Comparison of ENCODE assay signal across 8 mouse cellular contexts in genomic region chr13:51975330-51975729, GRCm38 (mm10).
DNase-seq lines count a peak whose midpoint lies in the region.

No protein-coding gene starts in this region.

- DNase-seq in cerebellum, postnatal 10 days: peak; percentile 30 to 46
- DNase-seq in cerebellum, postnatal 25 days: no peak
- DNase-seq in urinary bladder, postnatal 14 days (ENCODE audit: low spot score): peak; percentile 15
- DNase-seq in urinary bladder, adult 18-20 months (ENCODE audit: low spot score in 2 of 2): no peak
- peak; percentile 60 for DNase-seq in kidney, postnatal 10 days
- DNase-seq in spleen, adult 18-20 months: no peak
- DNase-seq in ovary, postnatal 10 days (ENCODE audit: low spot score): no peak
- DNase-seq in frontal cortex, postnatal 10 days (ENCODE audit: low spot score in 2 of 2): no peak

Comparison
In these comparisons a context has a peak if more than half of its experiments do, and no peak if none do; other contexts are left out.
1. DNase-seq: peak in cerebellum, postnatal 10 days (2 of 2), urinary bladder, postnatal 14 days (single experiment) and kidney, postnatal 10 days (single experiment); none in cerebellum, postnatal 25 days (0 of 2), urinary bladder, adult 18-20 months (0 of 2), spleen, adult 18-20 months (0 of 2), ovary, postnatal 10 days (single experiment) and frontal cortex, postnatal 10 days (0 of 2).